Mouse (Mus musculus): ENCODE results near the gene 4430402I18Rik.
A peak's percentile ranks its signal among the peaks of the same experiment; 100 is the strongest.
"Not testable (repeated sequence)": the region's sequence is repeated elsewhere in the genome, so short reads cannot be mapped to it uniquely, and the experiment has no call there.

4430402I18Rik gene

DNA sequence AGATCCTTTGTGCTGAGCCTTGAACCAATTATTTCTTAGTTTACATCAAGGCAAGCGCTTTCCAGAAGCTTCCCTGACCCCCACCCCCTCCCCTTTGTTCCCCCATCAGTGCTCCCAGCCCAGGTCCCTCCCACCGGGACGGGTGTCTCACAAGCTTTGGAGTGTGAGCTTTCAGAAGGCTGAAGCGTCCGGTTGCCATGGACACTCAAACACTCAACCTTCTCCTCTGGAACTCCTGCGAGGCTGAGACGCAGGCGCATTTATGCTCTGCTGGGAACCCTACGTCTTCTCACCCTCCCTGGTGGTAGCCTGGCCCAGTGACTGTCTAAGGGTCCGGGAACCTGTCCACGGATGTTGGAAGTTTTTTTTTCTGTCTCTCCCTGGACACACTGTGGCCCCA lies at the start of gene 4430402I18Rik:
4430402I18Rik (minus strand) TSS at position 149 of the 400 bp plus-strand sequence.
- no peak for DNase-seq

DNA sequence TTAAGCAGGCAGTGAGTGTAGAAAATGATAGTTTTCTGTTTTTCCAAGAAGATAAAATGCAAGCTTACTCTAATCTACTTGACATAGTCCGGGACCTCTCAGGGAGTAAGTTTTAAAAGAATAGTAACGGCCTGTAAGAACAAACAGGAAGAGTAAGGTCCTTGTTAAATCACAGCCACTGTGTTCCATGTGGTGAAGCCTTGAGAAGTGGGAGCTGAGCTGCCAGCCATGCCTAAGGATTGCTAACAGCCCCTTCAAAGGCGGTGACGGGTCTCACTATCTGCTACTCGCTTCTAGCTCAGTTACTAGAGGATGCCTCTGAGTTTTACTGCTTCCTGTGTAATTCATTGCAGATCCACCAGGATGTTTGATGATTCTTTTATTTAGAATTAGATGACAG lies 49.2 kb upstream of the 4430402I18Rik start:
- DNase-seq, result no peak

DNA sequence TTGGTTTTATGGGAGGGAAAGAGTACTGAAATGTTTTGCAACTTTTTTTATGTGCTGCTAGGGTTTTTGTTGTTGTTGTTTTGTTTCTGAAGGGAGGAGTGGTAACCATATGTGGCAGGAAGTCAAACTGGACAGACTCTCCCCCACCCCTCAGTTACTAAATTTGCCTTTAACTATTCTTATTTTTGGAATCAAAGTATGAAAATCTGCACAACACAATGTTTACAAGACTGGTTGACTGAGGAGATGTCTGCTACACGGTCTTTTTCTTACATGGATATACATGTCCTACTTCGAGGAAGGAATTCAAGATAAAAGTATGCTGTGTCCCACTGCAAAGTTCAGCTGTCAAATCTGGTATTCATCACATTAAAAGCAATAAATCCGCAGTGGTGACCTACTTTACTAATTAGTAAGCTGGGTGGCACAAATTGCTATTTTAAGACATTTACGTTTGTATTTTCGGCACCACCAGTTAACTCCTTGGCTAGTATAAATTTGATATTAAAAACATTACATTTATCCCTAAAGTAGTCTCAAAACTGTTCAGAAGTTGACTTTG lies 48.7 kb upstream of the 4430402I18Rik start:
- DNase-seq, result no peak

DNA sequence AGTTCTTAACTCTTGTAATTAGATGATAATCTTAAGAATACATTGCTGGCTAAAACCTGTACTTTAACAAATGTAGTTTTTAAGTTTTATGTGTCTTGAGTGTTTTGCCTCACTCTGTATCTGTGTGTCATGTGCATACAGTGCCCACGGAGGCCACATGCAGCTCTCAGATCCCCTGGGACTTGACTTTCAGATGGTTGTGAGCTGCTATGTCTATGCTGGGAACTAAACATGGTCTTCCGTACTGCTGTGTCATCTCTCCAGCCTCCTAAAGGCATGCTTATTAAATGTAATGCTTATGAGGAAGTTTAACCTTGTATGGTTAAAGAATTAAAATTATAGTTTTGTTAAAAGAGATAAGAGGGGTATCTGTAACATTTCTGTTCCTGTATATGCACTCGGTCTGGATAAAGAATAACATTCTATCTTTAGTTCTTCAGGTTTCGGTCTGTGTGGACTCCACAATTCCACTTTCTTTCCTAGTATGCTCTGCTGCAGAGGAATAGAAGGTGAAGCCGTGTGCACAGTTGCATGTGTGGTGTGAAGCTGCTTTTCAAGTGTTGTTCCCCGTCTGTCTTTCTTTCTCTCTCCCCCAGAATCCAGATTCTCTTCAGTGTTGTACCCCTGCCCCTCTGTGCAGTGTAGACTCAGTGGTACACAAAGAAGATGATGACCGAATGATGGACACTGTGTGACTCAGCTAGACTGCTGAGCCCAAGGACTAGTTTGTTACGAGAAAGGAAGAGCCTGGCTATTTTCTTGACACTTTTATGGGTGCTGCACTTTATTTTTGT lies 48.0 kb upstream of the 4430402I18Rik start:
- DNase-seq, result no peak

DNA sequence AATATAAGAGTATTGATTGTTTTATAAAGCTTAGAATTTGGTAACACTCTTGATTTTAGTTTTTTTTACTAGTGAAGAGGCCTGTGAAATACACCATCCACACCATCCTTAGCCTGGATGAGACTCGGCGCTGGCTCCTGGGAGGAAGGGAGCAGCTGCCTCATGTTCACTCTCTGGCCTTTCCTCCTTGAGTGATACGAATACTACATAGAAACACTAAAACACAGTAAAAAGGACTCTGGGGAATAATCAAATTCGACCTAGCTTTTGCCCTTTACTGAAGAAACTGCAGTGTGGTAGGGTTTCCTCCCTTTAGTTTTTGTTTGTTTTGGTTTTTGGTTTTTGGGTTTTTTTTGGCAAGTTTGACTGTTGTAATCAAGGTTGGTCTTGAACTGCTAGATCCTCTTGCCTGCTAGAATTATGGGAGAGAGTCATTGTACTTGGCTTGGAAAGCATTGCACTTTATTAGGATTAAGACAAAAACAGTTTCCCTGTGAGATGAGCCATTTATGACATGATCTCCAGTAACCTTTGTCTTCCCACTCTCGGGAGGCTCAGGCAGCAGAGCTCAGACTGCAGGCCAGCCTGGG lies 47.0 kb upstream of the 4430402I18Rik start:
- no peak for DNase-seq

DNA sequence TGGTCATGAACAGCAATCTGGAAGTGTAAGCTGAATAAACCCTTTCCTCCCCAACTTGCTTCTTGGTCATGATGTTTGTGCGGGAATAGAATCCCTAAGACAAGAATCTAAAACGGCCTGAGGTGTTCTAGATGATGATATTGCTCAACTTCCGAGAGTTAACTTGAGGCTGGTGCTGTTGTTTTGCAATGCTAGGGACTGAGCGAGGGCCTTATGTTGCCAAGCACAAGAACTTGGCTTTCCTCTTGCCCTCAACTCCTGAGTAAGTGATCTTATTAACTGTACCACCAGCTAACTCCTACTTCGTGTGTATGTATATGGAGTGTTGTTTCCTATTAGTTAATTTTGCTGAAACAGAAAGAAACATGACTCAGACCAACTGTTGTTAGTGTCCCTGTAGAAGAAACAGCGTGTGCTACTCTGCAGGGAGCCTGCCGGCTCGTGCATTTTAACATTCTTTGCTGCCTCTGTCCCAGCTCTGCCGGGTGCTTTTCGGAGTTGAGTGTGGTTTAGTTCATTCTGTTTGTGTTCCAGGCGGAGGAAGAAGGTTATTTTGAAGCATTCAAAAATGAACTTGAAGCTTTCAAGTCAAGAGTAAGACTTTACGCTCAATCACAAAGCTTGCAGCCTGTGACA lies 43.9 kb upstream of the 4430402I18Rik start:
- no peak for DNase-seq

DNA sequence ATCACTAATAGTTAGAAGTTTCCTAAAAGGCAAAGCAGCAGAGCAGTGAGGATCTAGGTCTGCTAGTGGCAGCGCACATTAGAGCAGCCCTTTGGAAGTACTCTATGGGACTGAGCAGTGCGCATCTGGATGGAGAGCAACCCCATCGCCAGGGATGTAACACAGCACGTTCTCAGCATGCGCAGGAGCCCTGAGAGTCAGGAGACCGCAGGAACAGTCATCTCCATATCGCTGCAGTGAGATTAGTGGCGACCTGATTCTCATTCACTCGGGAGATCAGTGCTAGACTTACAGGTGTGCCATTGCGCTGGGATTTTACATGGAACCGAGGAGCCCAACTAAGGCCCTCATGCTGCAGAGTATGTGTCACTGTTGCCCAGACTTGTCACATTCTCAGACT lies 41.4 kb upstream of the 4430402I18Rik start:
- DNase-seq, result no peak

DNA sequence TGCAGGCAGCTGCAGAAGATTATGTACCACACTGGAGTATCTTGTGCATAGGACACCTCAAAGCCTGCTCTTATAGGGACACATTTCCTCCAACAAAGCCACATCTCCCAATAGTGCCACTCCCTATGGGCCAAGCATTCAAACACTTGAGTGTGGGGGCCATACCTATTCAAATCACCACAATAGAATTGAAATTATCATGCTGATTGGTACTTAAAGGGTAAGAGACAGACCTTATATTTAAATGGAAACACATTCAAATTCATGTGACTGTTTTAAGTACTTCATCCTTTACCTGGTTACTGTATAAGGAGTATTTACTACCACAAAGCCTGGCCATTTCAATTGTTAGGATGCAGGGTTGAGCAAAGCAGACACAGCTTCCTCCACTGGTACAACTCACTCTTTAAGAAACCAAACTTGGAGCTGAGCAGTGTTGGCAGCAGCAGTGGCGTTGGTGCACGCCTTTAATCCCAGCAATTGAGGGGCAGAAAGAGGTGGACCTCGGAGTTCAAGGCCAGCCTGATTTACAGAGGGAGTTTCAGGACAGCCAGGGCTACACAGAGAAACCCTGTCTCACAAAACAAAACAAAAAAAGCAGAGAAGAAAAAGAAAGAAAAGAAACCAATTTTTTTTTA lies 40.6 kb upstream of the 4430402I18Rik start:
- DNase-seq, result no peak

DNA sequence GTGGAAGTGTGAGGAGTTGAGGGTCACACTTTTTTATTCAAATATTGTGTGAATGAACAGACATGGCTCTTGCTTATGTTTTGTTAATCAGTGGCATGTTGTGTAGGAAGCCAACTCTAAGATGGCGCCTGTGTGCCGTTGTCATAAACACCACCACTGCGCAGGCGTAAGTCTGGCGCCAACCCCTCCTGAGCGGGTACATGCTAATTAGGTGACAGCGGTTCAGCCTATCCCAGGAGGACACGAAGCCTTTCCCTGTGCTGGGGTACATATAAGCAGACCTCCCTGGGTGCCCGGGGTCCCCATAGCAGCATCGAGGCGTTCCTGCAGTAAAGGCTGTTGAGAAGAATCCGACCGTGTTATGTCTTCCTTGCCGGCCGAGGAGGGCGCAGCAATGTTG lies 32.7 kb upstream of the 4430402I18Rik start:
- not testable (repeated sequence) for DNase-seq

DNA sequence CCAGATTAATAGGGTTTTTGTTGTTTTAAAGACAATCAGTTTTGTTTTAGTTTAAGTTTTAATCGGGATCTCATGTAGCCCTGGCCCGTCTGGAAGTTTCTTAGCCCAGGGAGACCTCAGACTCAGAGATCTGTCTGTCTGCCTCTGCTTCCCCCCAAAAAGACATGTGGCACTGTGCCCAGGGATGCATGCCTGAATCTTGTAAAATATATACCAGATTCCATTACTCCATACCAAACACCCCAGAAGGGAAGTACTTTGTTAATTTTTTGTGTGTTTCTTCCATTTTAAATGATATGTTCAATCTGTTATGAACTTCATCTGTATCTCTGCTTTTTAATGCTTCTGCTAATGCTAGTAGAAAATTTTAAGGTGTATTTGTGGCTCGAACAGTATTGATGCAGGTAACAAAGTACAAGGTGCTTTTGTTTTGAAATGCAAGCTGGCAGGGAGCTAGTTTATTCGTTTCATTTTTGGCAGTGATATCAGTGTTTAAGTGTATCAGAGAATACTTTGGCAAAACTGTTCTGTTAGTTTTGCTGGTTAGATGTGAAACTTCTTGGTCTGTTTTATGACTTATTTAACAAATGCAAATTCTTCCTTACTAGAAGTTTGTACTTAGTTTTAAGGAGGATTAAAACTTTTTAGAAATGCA lies 30.5 kb upstream of the 4430402I18Rik start:
- DNase-seq, result no peak

DNA sequence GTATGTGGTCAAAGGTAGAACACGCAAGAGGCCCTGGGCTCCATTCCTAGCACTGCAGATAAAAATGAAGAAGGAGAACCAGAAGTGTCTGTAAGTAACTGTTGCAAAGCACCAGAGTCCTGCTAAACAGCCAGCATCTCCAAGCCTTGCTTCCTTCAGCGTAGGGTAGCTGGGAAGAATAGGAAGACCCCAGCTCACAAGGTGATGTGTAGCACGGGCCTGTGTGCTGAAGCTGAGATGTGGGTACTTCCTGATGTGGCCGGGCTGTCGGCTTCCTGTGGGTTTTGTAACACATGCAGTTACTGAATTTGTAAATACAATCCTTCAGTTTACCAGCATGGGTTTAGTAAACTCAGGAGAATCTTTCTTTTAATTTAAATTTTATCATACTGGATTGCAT lies 27.8 kb upstream of the 4430402I18Rik start:
- DNase-seq, result no peak

DNA sequence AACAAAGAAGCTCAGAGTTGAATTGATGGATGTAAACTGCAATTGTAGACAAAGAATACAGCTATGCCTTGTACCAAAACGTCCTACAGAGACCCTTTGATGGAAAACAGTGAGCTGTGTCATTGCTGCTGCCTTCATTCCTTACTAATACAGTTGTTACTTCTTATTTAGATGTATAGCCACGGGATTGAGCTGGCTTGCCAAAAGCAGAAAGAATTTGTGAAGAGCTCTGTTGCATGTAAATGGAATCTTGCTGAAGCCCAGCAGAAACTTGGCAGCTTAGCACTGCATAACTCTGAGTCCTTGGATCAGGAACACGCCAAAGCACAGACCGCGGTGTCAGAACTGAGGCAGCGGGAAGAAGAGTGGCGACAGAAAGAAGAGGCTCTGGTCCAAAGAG lies 27.3 kb upstream of the 4430402I18Rik start:
- no peak for DNase-seq

DNA sequence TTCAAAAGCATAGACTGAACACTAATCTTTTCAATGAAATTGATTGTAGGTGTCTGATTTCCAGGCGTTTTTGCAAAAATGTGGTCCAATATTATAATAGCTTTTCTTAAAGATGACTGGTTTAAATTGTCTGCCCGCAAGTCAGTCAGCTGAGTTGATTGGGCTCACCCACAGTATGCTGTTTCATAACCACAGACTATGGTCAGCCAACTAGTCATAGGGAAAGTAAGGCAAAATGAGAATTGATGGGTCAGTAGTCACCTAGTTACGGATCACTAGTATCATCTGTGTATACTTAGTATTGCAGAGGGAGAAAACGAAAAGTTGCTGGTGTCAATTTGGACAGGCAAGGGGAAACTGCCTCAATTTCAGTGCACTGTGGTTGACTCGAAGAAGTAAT lies 23.8 kb upstream of the 4430402I18Rik start:
- no peak for DNase-seq

DNA sequence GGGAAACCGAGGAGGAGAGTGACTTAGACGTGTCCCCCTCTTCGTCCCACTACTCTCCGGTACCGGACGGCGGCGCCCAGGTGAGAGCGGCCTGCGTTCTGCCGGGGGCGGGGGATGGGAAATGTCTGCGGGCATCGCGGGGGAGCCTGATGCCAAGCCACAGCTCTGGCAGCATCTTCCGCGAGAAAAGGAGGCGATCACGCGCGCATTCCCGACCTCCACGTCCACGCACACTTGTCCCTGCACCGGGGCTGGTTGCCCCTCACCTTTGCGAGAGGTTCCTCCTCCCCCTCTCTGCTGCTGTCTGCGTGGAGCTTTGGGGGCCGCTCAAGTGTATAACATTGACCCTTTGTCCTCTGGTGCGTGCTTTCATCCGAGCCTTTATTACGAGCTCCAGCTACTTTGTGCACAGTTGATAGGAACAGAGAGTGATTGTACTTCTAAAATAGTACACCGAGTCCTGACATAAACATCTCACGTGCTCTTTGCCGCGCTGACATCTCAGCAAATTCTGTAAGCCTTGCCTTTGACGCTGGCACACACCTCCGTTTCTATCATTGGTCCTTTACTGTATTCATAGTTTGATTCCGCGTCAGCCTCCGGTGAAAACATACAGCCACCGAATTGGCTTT lies 23.1 kb upstream of the 4430402I18Rik start:
- no peak for DNase-seq

DNA sequence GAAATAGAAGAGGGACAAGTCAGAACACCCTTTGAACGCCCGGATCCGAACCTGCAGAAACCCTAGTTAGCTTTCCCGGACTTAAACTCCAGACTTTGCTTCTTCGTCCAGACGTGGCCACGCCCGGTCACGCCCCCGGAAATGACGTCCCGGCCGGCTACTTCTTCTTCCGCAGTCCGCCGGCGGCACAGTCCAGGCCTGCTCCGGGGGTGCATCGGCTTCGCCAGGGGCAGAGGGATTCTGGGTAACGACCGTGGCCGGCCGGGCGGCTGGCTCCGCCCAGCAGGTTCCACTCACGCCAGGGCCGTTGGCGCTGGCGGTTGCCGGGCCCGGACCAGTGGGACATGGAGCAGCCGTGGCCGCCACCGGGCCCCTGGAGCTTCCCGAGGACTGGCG lies 22.6 kb upstream of the 4430402I18Rik start, which contains the start of gene Cdc37l1:
Cdc37l1 (plus strand) TSS at position 159 of the 396 bp plus-strand sequence.
- DNase-seq, result peak; percentile 95

DNA sequence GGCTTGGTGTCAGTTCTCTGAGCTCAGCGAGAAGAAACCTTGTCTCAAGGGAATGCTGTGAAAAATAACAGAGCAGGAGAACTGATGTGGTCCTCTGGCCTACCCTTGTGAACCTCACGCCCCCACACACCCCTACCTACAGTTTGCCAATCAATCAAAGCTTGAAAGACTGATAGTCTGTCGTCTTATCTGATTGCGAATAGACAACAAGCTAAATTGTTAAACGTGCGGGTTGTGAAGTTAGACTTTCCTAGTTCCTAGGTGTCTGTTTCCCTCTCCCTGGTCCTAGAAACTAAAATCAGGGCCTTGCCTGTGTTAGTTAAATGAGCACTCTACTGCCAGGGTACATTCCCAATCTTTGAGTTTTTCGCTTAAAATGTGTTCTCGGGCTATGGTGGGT lies 21.9 kb upstream of the 4430402I18Rik start:
- DNase-seq, result no peak

DNA sequence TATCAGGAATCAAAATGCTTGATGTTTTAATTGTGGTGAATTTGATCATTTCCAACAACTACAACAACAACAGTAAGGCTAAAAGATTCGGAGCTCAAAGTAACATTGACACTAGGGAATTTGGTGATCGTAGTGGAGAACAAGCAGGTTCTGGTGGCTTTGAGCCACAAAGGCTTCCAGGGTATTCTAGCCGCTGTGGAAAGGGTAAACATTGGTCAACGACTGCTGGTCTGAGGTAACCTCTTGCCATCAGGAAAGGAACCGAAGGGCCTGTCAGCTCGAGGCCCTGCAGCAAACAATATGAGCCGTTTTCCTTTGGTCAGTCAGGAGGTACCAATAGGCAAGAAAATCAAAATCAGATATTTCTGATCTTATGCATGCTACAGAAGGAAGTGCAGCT lies 15.0 kb upstream of the 4430402I18Rik start:
- no peak for DNase-seq

DNA sequence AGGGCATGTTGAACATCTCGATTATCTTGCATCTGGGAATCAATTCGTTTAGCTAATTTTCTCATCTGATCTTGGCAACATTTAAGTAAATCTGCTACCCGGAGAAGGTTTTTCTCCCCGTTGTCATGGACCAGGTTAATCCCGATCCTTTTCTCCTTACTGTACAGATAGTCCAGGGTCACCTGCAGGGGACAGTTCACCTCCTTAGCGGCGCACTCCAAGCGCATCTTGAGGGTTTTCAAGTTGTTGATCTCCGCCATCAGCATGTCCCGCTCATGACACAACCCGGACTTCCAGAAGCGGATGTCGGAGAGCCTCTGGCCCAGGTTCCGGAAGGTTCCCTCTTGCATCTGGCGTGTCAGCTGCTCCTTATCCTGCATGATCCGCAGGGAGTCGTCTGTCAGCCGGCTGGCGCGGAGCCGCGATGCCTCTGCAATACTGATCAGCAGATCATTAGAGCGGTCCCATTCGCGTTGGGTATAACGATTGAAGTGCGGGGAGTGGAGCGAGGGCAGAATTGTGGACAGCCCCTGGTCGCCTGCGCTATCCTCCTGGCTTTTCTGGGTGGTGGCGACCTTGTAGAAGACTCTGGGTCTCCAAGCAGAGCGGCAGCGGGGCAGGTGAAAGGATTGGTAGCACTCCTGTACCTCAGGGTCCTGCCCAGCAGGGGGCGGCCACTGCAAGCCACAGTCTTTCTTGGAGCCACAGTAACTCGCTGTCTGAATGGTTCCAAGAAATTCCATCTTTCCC lies 7.4 kb upstream of the 4430402I18Rik start:
- DNase-seq, result peak; percentile 81

DNA sequence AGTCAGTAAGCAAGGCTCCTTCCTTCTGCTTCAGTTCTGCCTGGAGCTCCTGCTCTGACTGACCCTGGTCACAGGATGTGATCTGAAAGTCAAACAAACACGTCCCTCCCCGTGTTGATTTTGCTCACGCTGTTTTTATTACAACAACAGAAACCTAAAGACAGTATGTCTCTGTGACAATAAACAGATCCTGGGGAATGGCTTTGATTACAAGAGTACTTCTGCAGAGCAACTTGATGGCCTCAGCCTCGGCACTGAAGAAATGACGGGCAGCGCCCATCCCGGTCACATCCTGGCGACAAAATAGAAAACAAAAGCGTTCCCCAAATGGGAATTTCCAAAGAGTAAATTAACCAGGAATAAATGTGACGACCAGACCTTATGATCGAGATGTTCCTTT lies 2.7 kb upstream of the 4430402I18Rik start:
- DNase-seq, result no peak

DNA sequence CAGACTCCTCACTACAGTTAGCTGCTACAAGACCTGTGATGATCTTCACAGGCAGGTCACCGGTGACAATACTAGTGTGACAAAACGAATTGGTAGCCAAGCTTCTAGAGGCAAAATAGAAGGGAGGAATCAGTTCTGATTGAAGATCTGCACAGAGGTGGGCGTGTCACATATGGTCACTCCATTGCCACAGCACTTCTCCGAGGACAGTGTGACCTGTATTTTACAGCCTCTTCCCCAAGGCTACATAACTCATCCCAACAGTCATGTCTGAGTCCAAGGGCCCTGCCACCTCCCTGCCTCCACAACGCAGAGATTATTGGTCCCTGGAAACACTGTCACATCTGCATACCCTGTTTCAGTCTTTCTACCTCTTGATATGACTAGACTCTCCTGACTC lies 1.6 kb upstream of the 4430402I18Rik start:
- no peak for DNase-seq

DNA sequence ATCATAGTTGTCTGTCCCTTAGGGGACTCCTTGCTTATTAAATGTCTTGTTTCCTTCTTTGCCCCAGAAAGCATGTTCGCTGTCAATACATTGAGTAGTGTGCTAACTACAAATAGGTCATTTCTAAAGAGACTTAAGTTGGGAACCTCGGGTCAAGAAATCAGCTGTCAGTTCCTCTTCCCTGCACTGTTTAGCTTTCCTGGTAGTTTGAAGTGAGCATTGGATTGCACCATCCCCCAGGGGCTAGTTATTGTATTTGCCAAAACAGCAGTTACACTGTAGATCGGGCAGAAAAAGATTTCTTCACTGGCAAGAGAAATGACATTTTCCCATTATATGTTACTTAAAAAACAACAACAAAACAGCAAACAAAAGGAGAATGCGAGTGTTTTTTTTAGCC lies 578 bp upstream of the 4430402I18Rik start:
- DNase-seq, result no peak

DNA sequence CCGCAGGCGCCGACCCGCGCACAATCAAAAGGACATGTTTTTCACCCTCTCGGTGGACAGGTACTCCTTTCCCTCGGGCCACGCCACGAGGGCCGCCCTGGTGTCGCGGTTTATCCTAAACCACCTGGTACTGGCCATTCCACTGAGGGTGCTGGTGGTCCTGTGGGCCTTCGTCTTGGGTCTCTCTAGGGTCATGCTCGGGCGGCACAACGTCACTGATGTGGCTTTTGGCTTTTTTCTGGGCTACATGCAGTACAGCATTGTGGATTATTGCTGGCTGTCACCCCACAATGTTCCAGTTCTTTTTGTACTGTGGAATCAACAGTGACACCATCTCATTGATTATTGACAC lies 3.1 kb downstream of the 4430402I18Rik start:
- DNase-seq, result no peak
